Mouse (Mus musculus): ENCODE data around the gene 4930402F06Rik. TPM values are rescaled to one million over a fixed set of nuclear protein-coding genes. Genes with fewer than 3 reads are reported as not detected.

The 4930402F06Rik gene
- polyA plus RNA-seq, 1 experiment from 2014 or later: not detected

DNA sequence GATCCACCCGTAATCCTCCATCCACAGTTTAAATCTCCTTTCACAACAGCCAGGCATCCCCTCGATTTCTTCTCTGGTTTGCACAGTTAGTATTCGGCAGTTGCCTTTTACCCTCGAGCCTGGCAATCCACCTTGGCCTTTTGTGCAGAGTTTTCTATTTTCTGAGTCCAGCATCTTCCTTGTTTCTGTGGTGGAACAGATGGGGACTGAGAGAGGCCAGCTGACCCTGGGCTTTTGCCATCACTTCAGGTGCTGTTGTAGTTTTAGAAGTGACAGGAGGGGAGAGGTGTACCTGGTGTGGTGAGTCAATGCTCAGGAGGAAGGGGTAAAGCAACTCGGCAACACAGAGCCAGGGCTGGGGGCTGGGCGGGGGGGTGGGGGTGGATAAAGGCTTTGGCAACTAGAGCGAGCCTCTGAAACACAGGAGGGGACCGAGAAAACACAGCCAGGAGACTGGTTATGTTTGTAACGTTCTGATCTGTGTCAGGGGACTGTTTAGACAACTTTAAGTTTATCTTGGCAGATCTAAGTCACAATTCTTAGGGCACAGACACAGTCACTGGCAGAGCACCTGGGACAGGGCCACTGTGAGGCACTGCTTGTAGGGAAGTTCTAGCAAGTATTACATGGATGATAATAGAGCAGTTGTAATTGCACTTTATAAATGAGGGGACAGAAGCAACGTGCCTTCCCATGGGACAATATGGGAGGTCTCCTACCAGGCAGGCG is 68.7 kb downstream of the 4930402F06Rik start:
- H3K27me3 ChIP-seq: no peaks in the 10 kb centered on the region
- ATAC-seq: no peak
- POLR2A ChIA-PET: no interaction called here
- TF ChIP-seq CTCF (IDR thresholded peaks at IDR 0.05): no peak
- no peak for DNase-seq (ENCODE audit: low read depth, low spot score)
- in situ Hi-C loops (cut with MboI; ENCODE audit: low pct_unique_long_range_greater_than_20kb): no loop called here
- CTCF ChIA-PET: interaction anchor here (1.3 kb wide), 1 partner anchor 21 kb away, joined by 3 read pairs; no protein-coding TSS in a partner anchor

DNA sequence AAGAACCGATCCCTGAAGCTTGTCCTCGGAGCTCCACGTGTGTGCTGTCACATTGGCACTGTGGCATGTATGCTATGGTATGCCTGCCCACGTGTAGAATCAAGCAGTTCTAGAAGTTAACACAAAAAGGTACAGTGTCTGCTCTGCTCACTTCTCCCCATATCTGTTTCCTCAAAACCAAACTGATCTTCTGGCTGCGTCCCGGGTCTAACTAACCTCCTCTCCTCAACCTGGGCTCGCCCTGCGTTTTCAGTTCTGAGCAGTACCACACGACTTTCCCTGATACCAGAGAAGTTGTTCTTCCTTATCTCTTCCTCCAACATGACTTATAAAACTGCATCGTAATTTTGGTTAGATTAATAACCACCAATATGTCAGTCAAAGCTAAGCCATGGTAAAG is 69.4 kb downstream of the 4930402F06Rik start:
- H3K27me3 ChIP-seq: no peaks in the 10 kb centered on the region
- no peak for ATAC-seq
- in situ Hi-C loops (cut with MboI; ENCODE audit: low pct_unique_long_range_greater_than_20kb): no loop called here
- ChIA-PET CTCF (no interaction called here), POLR2A (no interaction called here)
- DNase-seq (ENCODE audit: low read depth, low spot score): no peak
- no peak for TF ChIP-seq CTCF (IDR thresholded peaks at IDR 0.05)

DNA sequence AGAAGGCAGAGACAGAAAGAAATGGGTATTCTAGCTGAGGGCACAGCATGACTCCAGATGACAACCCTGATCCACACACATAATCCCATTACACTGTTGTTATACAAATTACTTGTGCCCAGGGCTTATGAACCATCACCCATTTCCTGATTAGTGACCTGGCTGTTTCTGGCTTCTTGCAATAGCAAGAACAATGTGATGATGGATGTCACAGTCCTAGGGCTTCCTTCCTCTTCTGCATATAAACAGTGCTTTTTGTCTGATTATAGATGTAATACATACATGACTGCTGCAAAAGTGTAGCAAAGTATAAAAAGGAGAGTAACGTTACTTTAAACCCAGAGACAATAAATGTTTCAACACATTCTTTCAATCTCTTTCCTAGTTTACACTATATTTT is 70.0 kb downstream of the 4930402F06Rik start:
- no peak for TF ChIP-seq CTCF (IDR thresholded peaks at IDR 0.05)
- H3K27me3 ChIP-seq: no peaks in the 10 kb centered on the region
- in situ Hi-C loops (cut with MboI; ENCODE audit: low pct_unique_long_range_greater_than_20kb): no loop called here
- no peak for DNase-seq (ENCODE audit: low read depth, low spot score)
- ChIA-PET CTCF (no interaction called here), POLR2A (interaction anchor here (0.7 kb wide), 1 partner anchor 429 kb away, joined by 3 read pairs; no protein-coding TSS in a partner anchor)
- no peak for ATAC-seq

DNA sequence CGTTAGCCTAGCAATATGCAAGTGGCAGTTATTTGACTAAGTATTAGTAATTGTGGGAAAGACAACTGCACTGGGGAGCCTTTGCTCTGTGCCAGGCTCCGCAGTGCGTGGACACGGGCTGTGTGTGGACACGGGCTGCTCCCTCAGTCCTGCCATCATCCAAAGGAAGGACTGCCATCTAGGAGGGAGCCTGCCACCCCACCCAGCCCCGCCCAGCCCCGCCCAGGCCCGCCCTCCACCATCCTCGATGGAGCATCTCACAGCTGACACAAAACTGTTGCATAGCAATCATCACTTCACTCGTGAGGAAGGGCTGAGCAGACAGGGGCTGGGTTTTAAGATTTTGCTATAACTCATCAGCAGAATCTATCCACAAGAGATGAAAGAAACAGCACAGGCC is 71.0 kb downstream of the 4930402F06Rik start:
- ATAC-seq: no peak
- DNase-seq (ENCODE audit: low read depth, low spot score): no peak
- POLR2A ChIA-PET: no interaction called here
- CTCF ChIA-PET: no interaction called here
- TF ChIP-seq CTCF (IDR thresholded peaks at IDR 0.05): no peak
- no peaks in the 10 kb centered on the region for H3K27me3 ChIP-seq
- in situ Hi-C loops (cut with MboI; ENCODE audit: low pct_unique_long_range_greater_than_20kb): no loop called here

Other genes starting within 250 kb of the 4930402F06Rik start
- gene Rab14, start 196.1 kb downstream of the 4930402F06Rik start, polyA plus RNA-seq (2021): 136 TPM
- 207 TPM for gene Gsn, start 140.8 kb downstream of the 4930402F06Rik start, polyA plus RNA-seq (2021)
- gene Stom, start 60.2 kb downstream of the 4930402F06Rik start, polyA plus RNA-seq (2021): 19.6 TPM
- not detected for gene 4930568D16Rik, start 29.4 kb downstream of the 4930402F06Rik start, polyA plus RNA-seq (2021)
- gene Ggta1, start 66.1 kb upstream of the 4930402F06Rik start, polyA plus RNA-seq (2021): 25.5 TPM
- 46.4 TPM for gene Dab2ip, start 161.1 kb upstream of the 4930402F06Rik start, polyA plus RNA-seq (2021)

All from Patski (cell line).